Mouse (Mus musculus): ENCODE measurements at regions not wholly inside any gene's neighbourhood (a gene's known extent, or its start where the extent isn't known, plus 50 kb on each side); places are given as distances from the start of the nearest gene placed in this dataset.

DNA sequence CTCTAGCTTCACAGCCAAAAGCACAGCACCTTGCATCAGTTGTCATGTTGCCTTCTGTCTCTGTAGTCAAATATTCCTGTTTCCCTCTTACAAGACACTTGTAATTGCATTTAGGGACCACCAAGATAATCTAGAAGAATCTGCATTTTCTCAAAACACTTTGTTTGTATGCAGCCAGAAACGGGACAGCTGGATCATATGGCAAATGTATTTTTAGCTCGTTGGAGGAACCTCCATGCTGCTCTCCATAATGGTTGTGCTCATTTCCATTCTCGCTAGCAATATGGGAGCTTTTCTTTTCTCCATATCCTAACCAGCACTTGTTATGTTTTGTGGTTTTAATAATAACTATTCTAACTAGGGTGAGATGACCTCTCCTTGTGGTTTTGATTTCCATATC lies 313.3 kb upstream of the Vrk2 start:
- no peak for ATAC-seq (replicated peaks; ENCODE audit: poor library complexity)

DNA sequence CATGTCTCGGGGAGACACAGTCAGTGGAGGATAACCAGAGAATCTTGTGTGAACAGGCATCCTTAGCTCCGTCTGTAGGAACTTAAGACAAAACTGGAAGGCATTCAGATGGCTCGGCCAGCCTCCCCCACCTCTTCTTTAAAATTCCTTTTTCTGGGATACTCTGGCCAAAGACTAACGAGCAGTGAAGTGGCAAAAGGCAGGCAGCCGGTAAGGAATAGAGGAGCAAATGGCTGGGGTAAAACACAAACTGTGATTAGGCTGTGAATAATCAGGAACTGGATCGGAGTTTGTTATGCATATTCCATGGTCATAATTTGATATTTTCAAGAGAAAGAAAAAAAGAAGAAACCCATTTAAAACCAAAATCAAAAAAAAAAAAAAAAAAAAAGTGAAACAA lies 287.8 kb upstream of the Vrk2 start:
- ATAC-seq (replicated peaks; ENCODE audit: poor library complexity): no peak

Data from megakaryocyte progenitor cell, adult 5-6 weeks (primary cell).